Mouse (Mus musculus) large intestine, adult 2 months (tissue): ENCODE data around the gene Fgf9. TPM values are rescaled to one million over a fixed set of nuclear protein-coding genes. Genes with fewer than 3 reads are reported as not detected.

Experiments
- DNase-seq: peaks from one replicate; pipeline ENCODE4 v3.0.0-alpha.2; 2012; ENCODE audit warnings: low read depth, low spot score
- WGBS: fragments of 180-500 bp; shearing (Covaris S2); methylation state at CpG from one replicate; pipeline ENCODE4 v1.1.7; 2018; 5-methylcytosine and 5-hydroxymethylcytosine counted together
- polyA plus RNA-seq: library from polyadenylated mRNA; depleted of rRNA; stranded (reverse); fragments of >200 nt; gene quantifications from 2 replicates; pipeline ENCODE4 v1.2.3, GENCODE M21; 2012; rRNA removed

Fgf9 gene
- 1.5 and 1.9 TPM in 2 replicates for polyA plus RNA-seq

GRCm38 (mm10) chr14:58070481-58071119 lies at the start of gene Fgf9:
Gene Fgf9 (plus strand): TSS chr14:58070547.
- DNase-seq, result no peak
- 1% methylated on average over 33 of the region's 33 CpGs for WGBS

- DNase-seq, result peak; percentile 11
- WGBS, result 8% methylated on average over 8 of the region's 8 CpGs
These were observed 35.8 kb upstream of the Fgf9 start for GRCm38 (mm10) chr14:58034567-58034966.

GRCm38 (mm10) chr14:58036174-58036573 lies 34.2 kb upstream of the Fgf9 start:
- 68% methylated on average over 6 of the region's 6 CpGs for WGBS
- no peak for DNase-seq

GRCm38 (mm10) chr14:58046639-58047284 lies 23.6 kb upstream of the Fgf9 start:
- WGBS, result 42% methylated on average over 4 of the region's 4 CpGs
- DNase-seq, result no peak

- 88% methylated on average over 5 of the region's 5 CpGs for WGBS
These were observed 19.7 kb upstream of the Fgf9 start for GRCm38 (mm10) chr14:58050691-58051090.

GRCm38 (mm10) chr14:58067586-58067985 lies 2.8 kb upstream of the Fgf9 start:
- 90% methylated on average over 2 of the region's 2 CpGs for WGBS
- no peak for DNase-seq

More at GRCm38 (mm10) chr14:58050691-58051090, 19.7 kb upstream of the Fgf9 start:
- DNase-seq, result no peak

- WGBS, result 76% methylated on average over 1 of the region's 1 CpGs
- no peak for DNase-seq
These were observed 1.7 kb upstream of the Fgf9 start for GRCm38 (mm10) chr14:58068641-58069040.

- no peak for DNase-seq
- 9% methylated on average over 6 of the region's 6 CpGs for WGBS
These were observed 420 bp upstream of the Fgf9 start for GRCm38 (mm10) chr14:58069927-58070326.

- no peak for DNase-seq
- 1% methylated on average over 31 of the region's 31 CpGs for WGBS
These were observed 834 bp downstream of the Fgf9 start for GRCm38 (mm10) chr14:58071120-58071641.

GRCm38 (mm10) chr14:58071830-58072770 lies 1.8 kb downstream of the Fgf9 start:
- no peak for DNase-seq
- under 1% methylated on average over 85 of the region's 85 CpGs for WGBS

GRCm38 (mm10) chr14:58072771-58073501 lies 2.6 kb downstream of the Fgf9 start:
- 1% methylated on average over 29 of the region's 29 CpGs for WGBS
- no peak for DNase-seq

GRCm38 (mm10) chr14:58073936-58074335 lies 3.6 kb downstream of the Fgf9 start:
- 4% methylated on average over 20 of the region's 20 CpGs for WGBS
- DNase-seq, result no peak

GRCm38 (mm10) chr14:58074621-58075432 lies 4.5 kb downstream of the Fgf9 start:
- DNase-seq, result no peak
- WGBS, result under 1% methylated on average over 61 of the region's 61 CpGs

GRCm38 (mm10) chr14:58075433-58076029 lies 5.2 kb downstream of the Fgf9 start:
- DNase-seq, result no peak
- 1% methylated on average over 31 of the region's 31 CpGs for WGBS

GRCm38 (mm10) chr14:58076030-58076521 lies 5.7 kb downstream of the Fgf9 start:
- under 1% methylated on average over 40 of the region's 40 CpGs for WGBS
- no peak for DNase-seq

- DNase-seq, result no peak
- 13% methylated on average over 14 of the region's 14 CpGs for WGBS
These were observed 6.4 kb downstream of the Fgf9 start for GRCm38 (mm10) chr14:58076726-58077255.

- 80% methylated on average over 2 of the region's 2 CpGs for WGBS
- no peak for DNase-seq
These were observed 9.1 kb downstream of the Fgf9 start for GRCm38 (mm10) chr14:58079471-58079870.

GRCm38 (mm10) chr14:58081955-58082354 lies 11.6 kb downstream of the Fgf9 start:
- DNase-seq, result no peak
- WGBS, result 8% methylated on average over 1 of the region's 1 CpGs
